Mouse (Mus musculus): ENCODE measurements around the gene Ppil1.
"Not testable (repeated sequence)": the region's sequence is repeated elsewhere in the genome, so short reads cannot be mapped to it uniquely, and the experiment has no call there.

Gene Ppil1

DNA sequence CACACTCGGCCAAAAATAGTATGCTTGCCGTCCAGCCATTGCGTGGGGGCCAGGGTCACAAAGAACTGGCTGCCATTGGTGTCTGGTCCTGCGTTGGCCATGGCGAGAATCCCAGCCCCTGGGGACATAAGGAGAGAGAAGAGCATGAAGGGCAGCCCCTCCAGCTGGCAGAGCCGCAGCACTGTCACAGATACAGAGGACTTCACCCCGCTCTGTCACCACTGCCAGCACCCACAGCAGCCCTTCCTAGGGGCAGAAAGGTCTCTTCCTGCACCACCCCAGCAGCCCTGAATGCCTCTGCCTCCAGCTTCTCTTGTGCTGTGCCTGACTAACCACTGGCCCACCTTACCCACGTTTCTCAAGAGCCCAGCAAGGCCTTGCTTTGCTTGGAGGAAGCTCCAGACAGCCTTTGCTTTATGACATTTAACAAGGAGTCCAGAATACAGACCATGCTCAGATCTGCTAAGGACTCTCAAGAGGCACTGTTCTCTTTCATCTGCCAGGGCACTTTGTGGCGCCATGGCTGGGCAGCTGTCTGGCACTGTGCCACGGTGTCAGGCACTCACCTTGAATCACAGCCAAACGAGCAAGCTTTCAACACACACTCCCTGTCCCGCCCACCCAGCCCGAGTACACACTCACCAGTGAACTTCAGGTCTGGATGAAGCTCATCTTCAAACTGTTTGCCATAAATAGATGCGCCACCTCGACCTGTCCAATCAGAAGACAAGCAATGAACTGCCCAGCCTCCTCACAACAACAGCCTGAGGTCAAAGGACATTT lies 12.2 kb downstream of the Ppil1 start:
- DNase-seq (ENCODE audit: low spot score), result peak; percentile 84

DNA sequence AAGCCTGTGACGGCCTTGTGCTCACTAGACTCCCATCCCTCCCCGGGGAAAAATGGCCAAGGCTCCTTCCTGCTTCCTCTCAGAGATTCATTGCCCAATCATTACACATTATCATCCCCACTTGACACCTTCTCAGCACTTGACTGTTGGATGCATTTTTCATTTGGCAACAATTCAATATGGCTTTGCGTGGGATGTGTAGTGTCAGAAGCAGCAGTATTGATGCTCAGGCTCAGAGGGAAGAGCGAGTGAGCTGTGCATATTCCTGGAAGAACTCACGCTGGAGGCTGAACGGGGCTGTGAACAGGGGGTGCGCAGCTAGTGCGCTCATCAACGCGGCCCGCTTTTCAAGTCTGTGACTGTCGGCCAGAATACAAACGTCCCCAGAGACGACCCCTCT lies 13.0 kb downstream of the Ppil1 start:
- not testable (repeated sequence) for DNase-seq (ENCODE audit: low spot score)

DNA sequence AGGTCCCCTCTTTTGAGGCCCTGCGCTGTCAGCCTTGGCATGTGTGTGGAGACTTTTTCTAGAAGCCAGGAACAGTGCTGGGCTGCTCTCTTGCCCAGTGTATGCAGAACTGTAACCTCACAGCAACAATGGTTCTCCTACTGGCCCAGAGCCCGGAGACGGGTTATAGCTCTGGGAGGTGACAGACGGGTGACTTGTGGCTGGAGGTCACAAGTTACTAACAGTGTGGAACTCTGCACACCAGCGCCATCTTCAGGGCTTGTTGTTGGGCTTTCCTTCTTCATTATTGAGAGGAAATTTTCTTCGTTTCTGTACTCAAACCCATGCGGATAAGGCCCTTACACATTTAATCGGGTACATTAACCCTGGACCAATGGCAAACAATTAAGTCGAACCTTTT lies 14.5 kb downstream of the Ppil1 start:
- DNase-seq (ENCODE audit: low spot score), result peak; percentile 82

DNA sequence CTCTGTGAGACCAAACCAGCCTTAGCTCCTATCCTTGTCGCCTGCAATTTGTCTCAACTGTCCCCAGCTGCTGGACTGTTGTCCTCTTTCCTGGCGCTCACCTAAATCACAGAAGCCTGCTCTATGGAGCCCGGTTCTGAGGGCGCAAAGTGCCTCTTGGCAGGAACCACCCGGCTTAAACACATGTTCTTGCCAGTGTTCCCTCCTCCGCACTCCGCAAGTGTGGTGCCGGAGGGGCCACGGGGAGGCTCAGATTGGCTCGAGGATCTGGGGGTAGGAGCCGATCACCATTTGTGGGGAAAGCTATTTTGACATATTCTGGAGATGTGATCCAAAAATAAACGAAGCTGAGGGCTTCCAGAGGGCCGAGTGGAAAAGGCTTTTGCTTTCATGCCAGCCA lies 16.1 kb downstream of the Ppil1 start:
- DNase-seq (ENCODE audit: low spot score), result no peak

DNA sequence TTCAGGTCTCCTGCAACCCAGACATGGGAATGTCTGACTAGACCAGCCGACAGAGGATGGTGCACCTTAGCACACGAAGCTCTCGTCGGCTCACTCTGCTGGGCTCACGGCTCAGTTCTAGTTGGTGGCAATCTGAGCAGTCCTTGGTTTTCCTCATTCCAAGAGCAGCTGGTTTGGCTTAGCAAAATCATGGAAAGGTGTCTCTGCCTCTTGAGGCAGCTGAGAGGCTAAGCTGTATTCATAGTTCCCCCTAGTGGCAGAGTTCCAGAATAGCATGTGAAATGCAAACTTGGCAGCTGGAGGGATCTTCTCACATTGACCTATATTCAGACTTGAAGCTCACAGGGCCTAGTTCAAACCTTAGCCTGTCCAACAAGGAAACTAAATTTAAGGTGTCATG lies 17.4 kb downstream of the Ppil1 start:
- DNase-seq (ENCODE audit: low spot score), result no peak

DNA sequence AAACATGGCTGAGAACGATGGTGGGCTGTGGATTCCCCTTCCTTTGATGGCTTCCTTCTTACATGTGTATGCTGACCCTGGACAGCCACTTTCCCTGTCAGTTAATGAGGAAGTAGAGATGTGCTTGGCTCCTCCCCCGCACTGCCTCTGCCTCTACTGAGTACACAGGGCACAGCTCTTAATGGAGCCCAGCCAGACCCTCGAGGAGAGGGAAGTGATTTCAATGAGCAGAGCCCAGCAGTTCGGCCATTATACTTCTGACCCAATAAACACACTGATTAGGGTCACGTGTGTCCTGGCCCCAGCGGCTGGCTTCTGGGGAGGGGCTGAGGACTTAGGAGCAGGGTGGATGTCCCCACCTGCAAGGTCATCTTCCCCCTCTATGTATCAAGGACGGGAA lies 18.3 kb downstream of the Ppil1 start:
- peak; percentile 61 for DNase-seq (ENCODE audit: low spot score)

DNA sequence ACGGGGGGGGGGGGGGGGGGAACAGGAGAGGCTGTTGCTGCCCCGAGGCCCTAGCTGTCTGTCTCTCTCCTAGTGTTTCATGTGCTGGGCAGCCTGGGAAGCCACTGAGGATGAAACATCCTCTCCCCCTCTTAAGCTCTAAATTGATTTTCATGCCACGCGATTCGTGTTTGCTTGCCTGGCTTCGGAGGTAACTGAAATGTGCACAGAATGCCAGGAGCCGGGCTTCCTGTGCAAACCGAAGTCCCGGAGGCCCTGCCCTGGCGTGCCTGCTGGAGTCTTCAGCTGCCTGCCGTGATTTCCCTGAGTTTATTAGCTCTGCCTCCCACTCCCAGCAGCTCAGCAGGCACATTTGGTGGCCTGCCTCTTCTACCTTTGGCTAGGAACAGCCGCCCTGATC lies 19.1 kb downstream of the Ppil1 start:
- DNase-seq (ENCODE audit: low spot score), result no peak

DNA sequence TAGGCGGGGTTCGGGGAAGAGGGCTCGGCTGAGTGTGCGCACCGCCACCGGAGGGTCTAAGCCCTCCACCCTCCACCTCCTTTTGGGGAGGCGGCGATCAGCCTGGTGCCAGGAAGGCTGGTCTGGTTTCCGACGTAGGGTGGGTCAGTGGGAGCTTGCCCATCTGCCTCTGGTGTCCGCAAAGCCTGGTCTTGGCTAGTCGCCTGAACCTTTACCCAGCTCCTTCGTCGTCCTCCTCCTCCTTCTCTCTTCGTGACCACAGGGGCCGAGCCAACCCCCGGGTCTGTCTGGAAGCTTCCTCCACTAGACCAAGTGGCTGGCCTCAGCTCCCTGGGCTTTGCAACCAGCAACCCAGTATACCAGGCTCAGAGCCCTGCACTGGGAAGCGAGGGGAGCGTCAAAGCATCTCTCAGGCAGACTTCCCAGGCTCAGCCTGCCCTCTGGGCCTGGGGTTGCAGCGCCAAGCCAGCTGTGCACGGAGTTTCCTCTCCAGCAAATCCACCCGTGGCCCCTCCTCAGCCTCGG lies 25.5 kb downstream of the Ppil1 start:
- DNase-seq (ENCODE audit: low spot score), result no peak

DNA sequence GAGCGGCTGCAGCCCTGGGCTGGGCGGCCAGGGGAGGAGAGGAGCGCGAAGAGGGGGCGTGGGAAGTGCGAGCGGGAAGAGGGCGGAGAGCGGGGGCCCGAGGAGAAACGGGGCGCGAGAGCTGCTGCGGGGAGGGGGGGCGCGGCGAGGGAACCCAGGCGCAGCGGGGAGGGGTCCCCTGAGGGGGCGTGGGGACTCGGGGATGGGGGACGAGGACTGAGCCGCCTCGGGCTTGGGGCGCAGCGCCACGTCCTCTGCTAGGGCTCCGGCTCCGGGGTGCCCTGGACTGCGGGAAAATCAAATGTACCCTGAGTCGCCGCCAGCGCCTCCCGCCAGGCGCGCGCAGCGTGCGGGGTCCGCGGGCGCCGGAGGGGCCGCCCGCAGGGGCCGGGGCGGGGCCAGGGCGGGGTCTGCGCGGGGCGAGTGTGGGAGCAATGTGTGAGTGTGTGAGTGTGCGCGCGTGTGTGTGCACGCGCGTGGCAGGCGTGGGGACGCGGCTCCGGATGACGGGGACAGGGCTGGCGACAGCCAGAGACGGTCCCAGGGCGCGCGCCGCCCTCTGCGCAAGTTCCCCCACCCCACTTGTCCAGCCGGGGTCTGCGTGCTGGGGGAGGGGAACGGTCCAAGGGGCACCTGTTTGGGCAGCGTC lies 26.1 kb downstream of the Ppil1 start, which contains the start of gene Cpne5:
Cpne5 (minus strand) TSS at position 396 of the 649 bp plus-strand sequence.
- DNase-seq (ENCODE audit: low spot score), result no peak

DNA sequence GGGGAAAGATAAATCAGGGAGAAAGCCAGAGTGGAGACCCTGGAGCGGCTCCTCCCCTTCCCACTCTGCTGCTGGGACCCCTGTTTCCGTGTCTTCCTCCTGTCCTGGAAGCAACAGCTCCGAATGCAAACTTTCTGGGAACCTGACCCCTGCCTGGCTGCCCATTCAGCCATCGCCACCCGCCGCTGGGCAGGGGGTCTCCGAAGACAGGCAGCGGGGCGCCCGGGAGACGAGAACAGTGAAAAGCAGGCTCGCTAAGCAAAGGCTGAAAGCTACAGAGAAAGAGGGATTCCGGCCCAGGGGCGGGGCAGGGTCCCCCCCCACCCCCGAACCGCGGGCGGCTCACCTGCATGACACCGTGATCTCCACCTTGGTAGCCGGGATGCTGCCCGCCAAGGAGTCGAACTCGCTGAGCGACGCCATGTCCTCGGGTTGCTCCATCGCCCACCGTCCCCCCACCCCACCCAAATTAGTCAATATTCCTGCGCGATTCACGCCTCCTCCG lies 26.7 kb downstream of the Ppil1 start:
- DNase-seq (ENCODE audit: low spot score), result no peak

DNA sequence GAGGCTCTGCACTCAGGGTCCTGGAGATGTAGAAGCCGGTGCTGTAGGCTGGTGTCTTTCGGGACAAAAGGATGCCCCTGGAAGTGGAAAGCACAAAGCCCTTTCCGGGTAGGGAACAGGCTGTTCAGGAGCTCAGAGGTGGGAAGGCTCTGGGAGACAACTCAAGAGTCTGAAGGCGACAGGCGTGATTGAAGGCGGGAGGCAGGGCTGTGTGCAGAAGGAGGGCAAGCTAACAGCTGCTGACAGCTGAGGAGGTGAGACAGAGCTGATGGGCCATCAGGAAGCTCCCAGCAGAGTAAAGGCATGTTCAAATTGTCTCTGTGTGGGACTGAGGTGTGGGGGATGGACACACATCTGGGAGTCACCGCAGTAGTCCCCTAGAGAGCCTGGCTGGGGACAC lies 27.9 kb downstream of the Ppil1 start:
- DNase-seq (ENCODE audit: low spot score), result no peak

DNA sequence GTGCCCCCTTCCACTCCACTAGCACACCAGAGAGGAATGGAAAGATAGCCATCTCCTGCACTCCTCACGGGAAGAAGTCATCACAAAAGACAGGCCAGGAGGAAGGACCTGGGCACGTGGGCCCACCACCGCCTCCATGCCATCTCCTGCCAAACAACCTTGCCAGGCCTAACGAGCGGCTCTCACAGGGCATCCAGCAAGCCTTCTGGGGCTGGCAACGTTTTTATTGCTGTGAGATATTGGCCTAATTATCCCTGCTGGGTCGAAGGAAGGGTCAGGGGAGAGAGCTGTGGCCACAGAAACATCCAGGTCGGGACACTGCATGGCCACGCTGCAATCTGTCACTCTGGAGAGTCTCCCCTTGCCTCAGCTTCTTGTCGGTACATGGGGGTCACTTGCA lies 32.9 kb downstream of the Ppil1 start:
- DNase-seq (ENCODE audit: low spot score), result no peak

DNA sequence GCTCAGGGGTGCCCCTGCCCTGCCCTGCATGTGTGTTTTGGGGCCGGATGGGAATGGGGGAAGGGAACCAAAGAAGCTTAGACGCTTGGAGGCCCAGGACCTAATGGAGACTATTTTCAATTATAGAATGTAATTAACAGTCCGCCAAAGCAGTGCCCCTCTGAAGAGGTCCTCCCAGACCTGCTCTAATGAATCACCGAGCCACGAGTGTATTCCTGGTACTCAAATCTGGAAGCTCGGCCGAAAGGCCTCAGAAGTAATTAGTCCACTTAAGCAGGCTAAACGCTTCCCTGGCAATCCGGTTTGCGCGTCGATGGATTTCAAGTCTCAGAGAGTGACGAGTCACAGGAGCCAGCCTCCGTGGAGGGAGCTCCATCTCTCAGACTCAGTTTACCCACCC lies 43.4 kb downstream of the Ppil1 start:
- no peak for DNase-seq (ENCODE audit: low spot score)

DNA sequence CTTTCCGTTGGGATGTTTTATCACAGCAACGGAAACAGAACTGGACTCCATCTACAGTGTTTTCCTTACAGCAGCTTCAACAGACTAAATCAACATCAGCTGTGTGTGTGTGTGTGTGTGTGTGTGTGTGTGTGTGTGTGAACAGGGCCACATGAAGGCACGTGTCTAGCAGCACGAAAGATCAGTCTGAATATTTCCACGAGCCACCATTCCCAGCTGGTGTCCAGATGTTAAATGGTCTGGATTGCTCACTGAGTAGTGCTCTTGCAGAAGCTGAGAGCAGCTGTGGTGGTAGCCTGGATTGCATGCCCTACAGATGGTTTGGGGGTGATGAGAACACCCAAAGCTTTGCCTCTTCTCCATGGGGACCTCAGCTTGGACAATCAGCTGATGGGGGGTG lies 46.0 kb downstream of the Ppil1 start:
- DNase-seq (ENCODE audit: low spot score), result no peak

DNA sequence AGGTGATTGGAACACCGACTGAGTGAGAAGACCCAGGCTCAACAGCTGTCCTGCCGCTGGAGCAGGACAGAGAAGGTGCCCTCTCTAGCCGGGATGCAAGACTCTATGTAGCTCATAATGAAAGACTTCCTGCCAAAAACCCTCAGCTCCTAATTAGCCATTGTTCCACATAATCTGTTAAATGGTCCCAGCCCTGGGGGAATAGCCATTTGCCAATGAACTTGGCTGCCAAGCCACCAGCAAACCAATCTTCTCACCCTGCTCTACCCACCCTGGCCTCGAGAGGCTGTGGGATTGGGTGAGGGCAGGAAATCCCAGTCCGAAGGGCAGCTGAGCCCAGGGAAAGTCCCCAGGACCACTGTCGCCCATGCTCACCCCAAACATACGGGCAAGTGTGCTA lies 47.9 kb downstream of the Ppil1 start:
- DNase-seq (ENCODE audit: low spot score), result no peak

DNA sequence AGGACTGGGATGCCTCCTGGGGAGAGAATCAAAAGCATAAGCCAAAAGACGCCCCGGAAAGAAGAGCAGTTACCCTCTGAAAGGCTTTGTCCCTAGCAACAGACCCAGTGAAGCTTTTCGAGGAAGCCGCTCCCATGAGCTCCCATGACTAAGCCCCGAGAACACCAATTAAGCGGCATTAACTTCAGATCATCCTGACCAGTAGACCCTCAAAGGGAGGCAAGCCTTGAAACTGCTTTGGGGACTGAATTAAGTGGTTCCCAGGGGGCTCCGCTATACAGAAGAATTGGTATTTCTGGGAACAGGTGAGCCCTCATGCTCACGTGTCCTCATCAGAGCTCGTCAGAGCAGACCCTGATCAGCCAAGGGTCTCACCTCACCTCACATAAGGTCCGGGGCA lies 49.3 kb downstream of the Ppil1 start:
- DNase-seq (ENCODE audit: low spot score), result no peak

DNA sequence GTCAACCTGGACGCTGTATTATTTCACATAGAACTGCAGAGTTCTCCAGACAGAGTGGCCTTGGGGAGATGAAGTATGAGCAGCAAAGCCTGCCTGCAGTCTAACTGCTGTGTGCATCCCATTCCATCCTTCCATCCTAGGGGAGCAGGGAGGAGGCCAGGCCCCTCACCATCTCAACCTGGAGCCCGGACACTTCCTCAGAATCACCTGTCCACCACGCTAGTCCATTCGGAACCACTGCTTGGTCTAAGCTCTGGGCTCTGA lies 49.9 kb downstream of the Ppil1 start:
- DNase-seq (ENCODE audit: low spot score), result no peak

DNA sequence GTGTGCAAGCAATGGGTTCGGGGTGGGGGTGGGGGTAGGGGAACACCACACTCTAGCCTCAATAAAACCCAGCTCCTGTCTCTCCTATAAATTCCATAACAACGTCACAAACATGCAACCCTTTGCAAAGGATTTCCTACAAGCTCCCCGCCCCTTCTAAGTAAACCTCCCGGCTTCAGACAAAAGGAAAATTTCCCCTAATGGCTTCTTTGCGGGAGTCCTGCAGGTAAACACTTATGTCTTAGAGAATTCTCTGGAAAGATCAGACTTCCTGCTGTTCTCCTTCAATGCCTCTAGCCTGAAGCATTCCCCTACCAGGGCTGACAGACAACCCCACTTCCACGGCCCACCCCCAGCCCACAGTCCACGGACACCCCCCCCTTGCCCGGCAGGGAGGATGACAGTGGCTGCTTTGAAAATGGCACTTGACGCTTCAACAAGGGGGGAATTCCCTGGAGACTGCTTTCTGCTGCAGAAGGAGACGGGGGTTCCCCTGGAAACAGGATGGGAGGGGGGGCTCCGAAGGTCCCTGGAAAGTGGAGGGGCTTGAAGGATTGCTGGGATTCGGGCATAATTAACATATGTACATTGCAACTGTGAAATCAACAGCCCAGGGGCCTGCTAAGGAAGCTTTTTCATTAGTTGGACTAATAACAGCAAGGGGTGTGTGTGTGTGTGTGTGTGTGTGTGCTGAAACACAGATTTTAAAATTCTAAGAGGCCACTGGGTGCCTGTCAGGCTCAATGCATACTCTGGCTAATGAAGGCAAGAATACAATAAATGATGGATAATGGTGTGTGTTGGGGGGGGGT lies 50.4 kb downstream of the Ppil1 start:
- no peak for DNase-seq (ENCODE audit: low spot score)

DNA sequence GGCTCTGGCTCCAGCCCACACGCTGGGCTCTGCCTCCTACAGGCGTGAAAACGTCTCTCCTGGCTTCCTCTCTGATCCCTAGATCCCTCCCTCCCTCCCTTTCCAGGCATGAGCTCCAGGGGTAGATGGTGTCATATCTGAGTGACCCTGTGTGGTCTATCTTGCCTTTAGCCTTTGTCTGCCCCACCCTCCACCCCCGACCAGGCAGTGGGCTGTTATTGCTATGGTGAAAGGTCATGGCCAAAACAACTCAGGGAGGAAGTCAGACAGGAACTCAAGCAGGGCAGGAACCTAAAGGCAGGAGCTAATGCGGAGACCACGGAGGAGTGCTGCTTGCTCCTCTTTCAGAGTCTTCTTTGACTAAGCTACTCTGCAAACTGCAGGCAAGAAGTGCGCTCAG lies 52.1 kb downstream of the Ppil1 start:
- no peak for DNase-seq (ENCODE audit: low spot score)

DNA sequence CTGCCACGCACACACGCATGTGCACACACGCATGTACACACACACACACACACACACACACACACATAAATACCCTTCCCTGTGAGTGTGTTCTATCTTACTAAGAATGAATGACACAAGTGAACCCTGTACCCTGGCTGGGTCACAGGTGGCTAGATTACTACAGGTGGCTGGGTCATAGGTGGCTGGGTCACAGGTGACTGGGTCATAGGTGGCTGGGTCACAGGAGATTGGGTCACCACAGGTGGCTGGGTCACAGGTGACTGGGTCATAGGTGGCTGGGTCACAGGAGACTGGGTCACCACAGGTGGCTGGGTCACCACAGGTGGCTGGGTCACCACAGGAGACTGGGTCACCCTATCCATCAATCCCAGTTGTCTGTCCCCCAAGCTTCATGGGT lies 53.9 kb downstream of the Ppil1 start:
- no peak for DNase-seq (ENCODE audit: low spot score)

DNA sequence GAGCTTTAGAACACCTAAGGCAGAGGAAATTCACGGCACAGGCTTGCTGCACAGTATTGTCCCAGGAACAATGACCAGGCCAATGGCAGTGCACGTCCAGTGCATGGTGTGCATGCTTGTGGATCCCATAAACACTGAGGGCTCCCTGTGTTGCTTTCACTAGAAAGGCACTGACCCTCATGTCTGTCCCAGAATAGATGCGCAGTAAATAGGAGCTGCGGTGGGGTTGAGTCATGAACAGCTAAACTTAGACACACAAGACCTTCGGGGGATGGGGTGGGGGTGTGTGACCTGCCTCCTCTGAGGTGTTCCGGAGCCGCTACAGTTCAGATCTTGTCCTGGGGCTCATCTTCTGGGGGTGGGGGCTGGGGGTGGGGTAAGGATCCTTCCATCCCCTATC lies 57.9 kb downstream of the Ppil1 start:
- no peak for DNase-seq (ENCODE audit: low spot score)

DNA sequence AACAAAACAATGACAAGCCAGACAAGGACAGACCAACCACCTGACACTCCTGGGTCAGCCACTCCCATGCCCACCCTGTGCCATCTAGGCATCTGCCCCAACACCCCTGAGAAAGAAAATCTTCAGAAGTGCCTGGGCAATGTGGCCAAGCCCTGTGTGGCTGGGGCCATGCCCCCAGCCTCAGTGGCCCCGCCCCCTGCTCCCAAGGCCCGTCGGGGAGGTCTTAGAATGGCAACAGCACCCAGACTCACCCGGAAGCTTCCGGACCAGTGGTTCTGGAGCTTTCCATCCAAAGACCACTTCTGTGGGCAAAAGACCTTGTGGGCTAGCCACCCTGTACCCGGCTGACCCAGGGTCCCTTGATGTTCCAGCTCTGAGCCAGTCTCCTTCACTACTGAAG lies 61.4 kb downstream of the Ppil1 start:
- no peak for DNase-seq (ENCODE audit: low spot score)

Measured in testis, postnatal 10 days (tissue).